Mouse (Mus musculus) hematopoietic stem cell, adult 5-6 weeks (primary cell): ENCODE measurements at regions not wholly inside any gene's neighbourhood (a gene's known extent, or its start where the extent isn't known, plus 50 kb on each side); places are given as distances from the start of the nearest gene placed in this dataset.

Source experiments
- ATAC-seq, 2 experiments: fragments of 125-278 bp in 1 of 2; replicated peaks in 1 of 2; 2 replicates each; pipeline ENCODE4 v1.8.0; 2016 to 2017; ENCODE audit warnings: inconsistent platforms in 2 of 2, mild to moderate bottlenecking in 2 of 2, moderate number of reproducible peaks in 2 of 2, low read depth in 1 of 2, moderate TSS enrichment in 1 of 2; ENCODE audit not compliant: low FRiP score in 2 of 2, poor library complexity in 2 of 2, severe bottlenecking in 2 of 2, insufficient read depth in 1 of 2, low TSS enrichment in 1 of 2

- no peak for ATAC-seq
These were observed 57.7 kb upstream of the Gm10234 start for GRCm38 (mm10) chr6:95264011-95264869.

- no peak for ATAC-seq
These were observed 52.4 kb upstream of the Gm10234 start for GRCm38 (mm10) chr6:95269524-95269923.
